Mouse (Mus musculus) kidney, embryonic 14.5 days (tissue): ENCODE measurements around the gene Cdh12. TPM values are rescaled to one million over a fixed set of nuclear protein-coding genes. Genes with fewer than 3 reads are reported as not detected.
"Not testable (repeated sequence)": the region's sequence is repeated elsewhere in the genome, so short reads cannot be mapped to it uniquely, and the experiment has no call there.

ENCODE experiments used
- ATAC-seq: fragments of 200-750 bp; cut with Nextera tagmentation; 2 replicates; pipeline ENCODE4 v1.8.0; 2017; ENCODE audit warnings: moderate number of reproducible peaks, mild to moderate bottlenecking, moderate TSS enrichment, moderate library complexity; ENCODE audit not compliant: low FRiP score, low TSS enrichment
- H3K27ac ChIP-seq: fragments of 300-500 bp; sonication (generic); 2 replicates; pipeline ENCODE4 v1.5.1; 2014; ENCODE audit warnings: low read depth, mild to moderate bottlenecking, low read length, moderate library complexity, mixed read lengths
- H3K27me3 ChIP-seq: fragments of 300-500 bp; sonication (generic); 2 replicates; pipeline ENCODE4 v1.6.1; 2014; ENCODE audit warnings: mild to moderate bottlenecking, low read length; ENCODE audit not compliant: control insufficient read depth, insufficient read depth
- H3K36me3 ChIP-seq: fragments of 300-500 bp; sonication (generic); 2 replicates; pipeline ENCODE4 v1.6.1; 2014; ENCODE audit warnings: low read length, mixed read lengths; ENCODE audit not compliant: control insufficient read depth, insufficient read depth
- H3K4me1 ChIP-seq: fragments of 300-500 bp; sonication (generic); 2 replicates; pipeline ENCODE4 v1.6.1; 2014; ENCODE audit warnings: low read length, mixed read lengths; ENCODE audit not compliant: control insufficient read depth, insufficient read depth
- H3K4me2 ChIP-seq: fragments of 300-500 bp; sonication (generic); replicated peaks from 2 replicates; pipeline ENCODE4 v1.6.1; 2014; ENCODE audit warnings: low read depth, mild to moderate bottlenecking, low read length
- H3K4me3 ChIP-seq: fragments of 300-500 bp; sonication (generic); 2 replicates; pipeline ENCODE4 v1.5.1; 2014; ENCODE audit warnings: mild to moderate bottlenecking, low read length
- H3K9ac ChIP-seq: fragments of 300-500 bp; sonication (generic); 2 replicates; pipeline ENCODE4 v1.6.1; 2014; ENCODE audit warnings: low read depth, mild to moderate bottlenecking, low read length, moderate library complexity
- H3K9me3 ChIP-seq: fragments of 300-500 bp; sonication (generic); 2 replicates; pipeline ENCODE4 v1.6.1; 2016; ENCODE audit warnings: low read length; ENCODE audit not compliant: control insufficient read depth
- WGBS: fragments of 180-500 bp; shearing (Covaris S2); extraction: QIAGEN DNeasy Blood & Tissue Kit; methylation state at CpG from one replicate; pipeline ENCODE4 v1.1.7; 2014; 5-methylcytosine and 5-hydroxymethylcytosine counted together
- polyA plus RNA-seq: library from polyadenylated mRNA; unstranded; fragments of >200 nt; fragmentation: Nextera tagmentation; extraction: Ambion mirVana; gene quantifications from 2 replicates; pipeline ENCODE4 v1.2.1, GENCODE M21; 2014

Cdh12 gene
- polyA plus RNA-seq, 1 experiment from 2014 or later = not detected

- no peaks in the 10 kb centered on the region for H3K9me3 ChIP-seq
- 14% methylated on average over 11 of the region's 11 CpGs for WGBS
- H3K4me2 ChIP-seq = peak overlapping the region; percentile 38
- no peak overlapping the region for H3K27ac ChIP-seq
- H3K4me1 ChIP-seq = no peaks in the 10 kb centered on the region
- no peaks in the 10 kb centered on the region for H3K36me3 ChIP-seq
- no peaks in the 10 kb centered on the region for H3K27me3 ChIP-seq
- H3K9ac ChIP-seq = no peak overlapping the region
- H3K4me3 ChIP-seq = peak overlapping the region; percentile 30
- 0 out of 2 replicates have a peak, but pooled peaks have one; percentile 72 for ATAC-seq
Observed at GRCm38 (mm10) chr15:21109009-21109841, 660.2 kb downstream of the Cdh12 start.

DNA sequence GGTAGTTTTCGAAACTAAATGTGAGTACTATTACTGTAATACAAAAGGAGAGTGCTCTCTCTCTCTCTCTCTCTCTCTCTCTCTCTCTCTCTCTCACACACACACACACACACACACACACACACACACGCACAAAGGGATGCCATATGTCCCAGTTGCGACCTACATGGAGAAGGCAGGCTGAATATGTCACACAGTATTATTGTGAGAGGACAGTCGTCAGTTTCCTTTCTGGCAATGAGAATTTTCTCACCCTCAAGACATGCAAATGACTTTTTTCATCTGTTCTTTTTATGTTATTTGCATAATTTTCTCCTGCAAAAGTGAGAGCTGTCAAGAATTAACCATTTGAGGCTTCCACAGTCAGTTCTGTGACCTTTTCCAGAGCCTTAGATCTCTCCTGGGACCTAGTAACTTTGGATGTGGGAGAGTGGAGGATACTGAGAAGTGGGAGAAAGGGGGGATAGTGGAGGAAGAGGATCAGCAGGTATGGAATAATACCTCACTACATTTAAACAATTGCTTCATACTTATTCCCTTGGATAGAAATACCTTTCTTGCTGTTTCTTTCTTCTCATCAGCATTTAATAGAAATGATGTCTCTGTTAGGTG lies 660.9 kb downstream of the Cdh12 start:
- H3K4me2 ChIP-seq = no peak overlapping the region
- H3K4me3 ChIP-seq = no peak overlapping the region
- no peaks in the 10 kb centered on the region for H3K36me3 ChIP-seq
- no peak overlapping the region for H3K9ac ChIP-seq
- WGBS = 75% methylated on average over 4 of the region's 4 CpGs
- no peaks in the 10 kb centered on the region for H3K4me1 ChIP-seq
- no peak for ATAC-seq
- no peaks in the 10 kb centered on the region for H3K9me3 ChIP-seq
- no peak overlapping the region for H3K27ac ChIP-seq
- H3K27me3 ChIP-seq = no peaks in the 10 kb centered on the region

DNA sequence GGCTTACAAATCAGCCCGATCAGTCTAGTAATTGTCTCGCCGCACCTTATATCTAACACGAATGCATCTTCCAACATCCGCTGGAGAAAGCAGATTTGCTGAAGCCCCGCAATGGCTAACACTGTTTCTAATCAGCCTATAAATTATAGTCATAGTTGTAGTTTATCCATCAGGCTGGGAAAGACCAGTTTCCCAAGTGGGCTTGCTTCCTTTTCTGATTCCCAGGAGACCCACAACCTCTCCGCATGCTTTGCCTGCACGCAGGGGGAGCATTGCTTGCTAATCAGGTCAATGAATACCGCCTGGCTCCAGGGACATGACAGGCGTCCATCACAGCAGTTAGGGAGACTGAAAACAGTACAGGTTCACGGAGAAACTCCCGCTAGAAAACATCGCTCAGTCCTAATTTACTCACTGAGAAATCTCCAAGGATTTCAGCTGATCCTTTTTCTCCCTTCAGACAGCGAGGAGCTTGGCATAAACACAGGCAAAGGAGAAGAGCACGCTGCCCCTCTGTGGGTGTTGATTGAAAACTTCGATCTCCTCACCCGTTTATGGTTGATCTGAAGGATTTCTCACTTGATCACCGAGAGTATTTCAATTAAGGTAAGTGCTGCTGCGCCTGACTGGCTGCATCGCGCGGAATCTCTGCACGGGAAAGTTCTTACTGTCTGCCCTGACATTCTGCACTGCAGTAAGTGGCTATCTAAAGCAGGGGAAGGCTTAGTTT lies 662.0 kb downstream of the Cdh12 start:
- Histone ChIP-seq H3K36me3 (no peaks in the 10 kb centered on the region), H3K27ac (no peak overlapping the region), H3K4me2 (peak overlapping the region; percentile 34), H3K9me3 (no peaks in the 10 kb centered on the region), H3K9ac (no peak overlapping the region), H3K4me1 (no peaks in the 10 kb centered on the region), H3K27me3 (no peaks in the 10 kb centered on the region), H3K4me3 (peak overlapping the region; percentile 24; the same call in 1 of the 2 replicates)
- 0 out of 2 replicates have a peak, but pooled peaks have one; percentile 24 for ATAC-seq
- WGBS = 13% methylated on average over 23 of the region's 23 CpGs

DNA sequence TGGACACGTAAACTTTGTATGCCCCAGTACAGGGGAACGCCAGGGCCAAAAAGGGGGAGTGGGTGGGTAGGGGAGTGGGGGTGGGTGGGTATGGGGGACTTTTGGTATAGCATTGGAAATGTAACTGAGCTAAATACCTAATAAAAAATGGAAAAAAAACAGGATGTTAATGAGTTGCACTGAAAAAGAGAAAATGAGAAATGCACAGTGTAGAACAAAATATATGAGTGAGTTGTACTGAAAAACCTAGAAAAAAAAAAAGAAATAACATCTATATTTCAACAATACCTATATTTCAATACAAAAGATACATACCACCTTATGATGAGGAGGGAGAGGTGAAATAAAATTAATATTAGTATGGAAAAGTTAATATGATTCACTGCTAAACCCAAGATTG lies 665.7 kb downstream of the Cdh12 start:
- not testable (repeated sequence) for ATAC-seq, H3K4me3 ChIP-seq, H3K36me3 ChIP-seq, H3K27me3 ChIP-seq, H3K4me2 ChIP-seq, H3K9me3 ChIP-seq, H3K4me1 ChIP-seq, H3K27ac ChIP-seq, H3K9ac ChIP-seq
- WGBS = no CpG with 5 or more reads among the region's 2 CpGs

DNA sequence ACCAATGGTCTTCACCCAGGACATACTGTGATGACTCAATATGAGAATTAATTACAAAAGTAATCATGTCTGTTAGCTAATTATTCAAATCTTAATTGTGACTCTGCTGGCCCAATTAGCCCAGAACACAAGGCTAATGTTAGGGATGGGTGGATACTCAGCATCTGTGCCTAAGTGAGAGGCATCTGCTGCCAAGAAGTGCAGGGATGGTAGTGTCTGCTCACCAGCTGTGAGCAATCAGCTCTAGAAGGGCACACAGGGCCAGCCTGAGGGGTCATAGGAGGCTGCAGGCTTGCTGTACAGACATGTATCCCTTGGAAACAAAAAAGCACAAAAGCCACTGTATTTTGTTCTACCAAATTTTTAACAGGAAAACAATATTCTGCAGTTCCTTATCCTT lies 681.6 kb downstream of the Cdh12 start:
- H3K27ac ChIP-seq = no peak overlapping the region
- H3K27me3 ChIP-seq = no peaks in the 10 kb centered on the region
- H3K4me1 ChIP-seq = no peaks in the 10 kb centered on the region
- no peak for ATAC-seq
- no peak overlapping the region for H3K4me2 ChIP-seq
- no peak overlapping the region for H3K4me3 ChIP-seq
- H3K9me3 ChIP-seq = no peaks in the 10 kb centered on the region
- H3K9ac ChIP-seq = no peak overlapping the region
- no peaks in the 10 kb centered on the region for H3K36me3 ChIP-seq

- Histone ChIP-seq H3K9me3 (no peaks in the 10 kb centered on the region), H3K4me3 (no peak overlapping the region), H3K9ac (no peak overlapping the region), H3K27ac (no peak overlapping the region), H3K36me3 (no peaks in the 10 kb centered on the region), H3K4me1 (no peaks in the 10 kb centered on the region), H3K27me3 (no peaks in the 10 kb centered on the region), H3K4me2 (no peak overlapping the region)
- ATAC-seq = no peak
Observed at GRCm38 (mm10) chr15:21132999-21133398, 683.9 kb downstream of the Cdh12 start.

- H3K27ac ChIP-seq = no peak overlapping the region
- H3K9ac ChIP-seq = no peak overlapping the region
- no peak for ATAC-seq
- WGBS = 80% methylated on average over 4 of the region's 4 CpGs
- no peak overlapping the region for H3K4me3 ChIP-seq
- H3K9me3 ChIP-seq = no peaks in the 10 kb centered on the region
- no peaks in the 10 kb centered on the region for H3K27me3 ChIP-seq
- H3K36me3 ChIP-seq = no peaks in the 10 kb centered on the region
- H3K4me2 ChIP-seq = no peak overlapping the region
- no peaks in the 10 kb centered on the region for H3K4me1 ChIP-seq
Observed at GRCm38 (mm10) chr15:21146896-21147295, 697.8 kb downstream of the Cdh12 start.

DNA sequence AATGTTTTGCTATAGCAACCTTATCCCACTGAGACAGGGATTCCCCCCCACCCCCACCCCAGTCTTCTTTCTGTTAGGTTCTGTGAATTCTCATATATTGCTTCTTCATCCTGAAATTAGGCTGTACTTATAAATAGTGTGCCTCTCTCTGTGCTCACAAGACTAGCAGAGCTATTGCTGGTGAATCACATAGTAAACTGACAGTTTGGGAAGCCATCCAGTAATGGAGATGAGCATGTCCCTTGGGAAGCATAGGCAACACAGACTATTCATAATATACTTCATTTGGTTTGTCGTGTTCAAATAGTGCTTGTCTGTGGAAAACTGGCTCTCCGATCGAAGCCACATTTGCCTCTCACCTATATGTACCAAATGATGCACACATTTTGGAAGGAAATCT lies 704.5 kb downstream of the Cdh12 start:
- WGBS = 97% methylated on average over 3 of the region's 3 CpGs
- Histone ChIP-seq H3K36me3 (no peaks in the 10 kb centered on the region), H3K27me3 (no peaks in the 10 kb centered on the region), H3K4me3 (no peak overlapping the region), H3K27ac (no peak overlapping the region), H3K9me3 (no peaks in the 10 kb centered on the region), H3K9ac (no peak overlapping the region), H3K4me1 (no peaks in the 10 kb centered on the region), H3K4me2 (no peak overlapping the region)
- no peak for ATAC-seq

DNA sequence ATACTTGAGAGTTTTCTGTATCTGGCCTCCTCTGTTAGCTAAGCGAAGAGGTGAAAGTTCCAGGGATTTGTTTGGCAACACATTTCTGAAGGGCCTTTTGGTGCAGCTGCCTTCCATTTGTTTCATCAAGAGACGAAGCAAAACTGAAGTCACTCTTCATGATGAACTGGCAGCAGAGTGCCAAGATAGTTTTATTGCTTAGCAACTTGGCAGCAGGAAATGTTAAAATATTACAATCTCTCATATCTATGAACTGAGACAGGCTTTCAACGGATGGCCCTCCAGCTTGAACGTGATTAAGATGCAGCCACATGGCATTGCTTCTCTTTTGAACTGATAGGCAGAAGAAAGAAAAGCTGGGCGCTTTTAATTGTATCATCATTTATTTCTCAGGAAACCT lies 730.7 kb downstream of the Cdh12 start:
- Histone ChIP-seq H3K9me3 (no peaks in the 10 kb centered on the region), H3K27ac (no peak overlapping the region), H3K4me3 (no peak overlapping the region), H3K27me3 (no peaks in the 10 kb centered on the region), H3K4me2 (no peak overlapping the region), H3K4me1 (no peaks in the 10 kb centered on the region), H3K36me3 (no peaks in the 10 kb centered on the region), H3K9ac (no peak overlapping the region)
- WGBS = 76% methylated on average over 5 of the region's 5 CpGs
- no peak for ATAC-seq
